Mouse (Mus musculus): Measurements from ENCODE around the gene Lta. TPM values are rescaled to one million over a fixed set of nuclear protein-coding genes. Genes with fewer than 3 reads are reported as not detected.

Lta gene
- polyA plus RNA-seq, 1 experiment = 4.4 TPM

GRCm38 (mm10) chr17:35175968-35176367 lies 29.2 kb downstream of the Lta start, which contains the start of gene Aif1:
Gene Aif1, minus strand, starts transcription at chr17:35176068.
- Histone ChIP-seq H3K4me1 (ENCODE audit: control insufficient read depth, insufficient read depth, low read length) (peaks cover 4% of the 10 kb centered on the region), H3K27ac (ENCODE audit: control insufficient read depth, insufficient read depth, low read depth, low read length, poor library complexity) (no peak within 1 kb of the TSS), H3K4me3 (replicated peaks; ENCODE audit: control insufficient read depth, low read depth, low read length) (no peak within 1 kb of the TSS)
- no peak for TF ChIP-seq POLR2A (IDR thresholded peaks at IDR 0.05; ENCODE audit: borderline replicate concordance, control insufficient read depth, low read depth, low read length)
- TF ChIP-seq CTCF (IDR thresholded peaks at IDR 0.05; ENCODE audit: control insufficient read depth, insufficient read depth, low read length) = no peak
- WGBS = 79% methylated on average over 2 of the region's 2 CpGs

DNA sequence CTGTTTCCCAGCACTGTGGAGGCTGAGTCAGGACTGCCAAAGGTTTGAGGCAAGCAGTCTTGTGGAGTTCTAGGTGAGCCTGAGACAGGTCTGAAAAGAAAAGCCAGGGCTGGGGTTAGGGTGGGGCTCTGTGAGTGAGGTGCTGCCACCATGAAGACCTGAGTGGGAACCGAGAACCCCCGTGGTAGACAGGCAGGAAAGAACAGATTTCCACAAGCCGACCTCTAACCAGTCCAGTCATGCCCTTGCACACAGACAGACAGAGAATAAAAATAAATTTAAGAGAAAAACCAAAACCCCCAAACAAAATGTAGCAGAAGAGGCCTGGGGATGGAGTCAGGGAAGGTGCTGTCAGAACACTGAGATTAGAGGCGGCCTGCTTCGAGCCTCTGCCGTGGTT lies 29.8 kb downstream of the Lta start:
- H3K27ac ChIP-seq (ENCODE audit: control insufficient read depth, insufficient read depth, low read depth, low read length, poor library complexity) = no peak overlapping the region
- H3K4me1 ChIP-seq (ENCODE audit: control insufficient read depth, insufficient read depth, low read length) = peaks cover 4% of the 10 kb centered on the region
- WGBS = 62% methylated on average over 6 of the region's 6 CpGs
- no peak for TF ChIP-seq CTCF (IDR thresholded peaks at IDR 0.05; ENCODE audit: control insufficient read depth, insufficient read depth, low read length)
- TF ChIP-seq POLR2A (IDR thresholded peaks at IDR 0.05; ENCODE audit: borderline replicate concordance, control insufficient read depth, low read depth, low read length) = no peak
- no peak overlapping the region for H3K4me3 ChIP-seq (replicated peaks; ENCODE audit: control insufficient read depth, low read depth, low read length)

DNA sequence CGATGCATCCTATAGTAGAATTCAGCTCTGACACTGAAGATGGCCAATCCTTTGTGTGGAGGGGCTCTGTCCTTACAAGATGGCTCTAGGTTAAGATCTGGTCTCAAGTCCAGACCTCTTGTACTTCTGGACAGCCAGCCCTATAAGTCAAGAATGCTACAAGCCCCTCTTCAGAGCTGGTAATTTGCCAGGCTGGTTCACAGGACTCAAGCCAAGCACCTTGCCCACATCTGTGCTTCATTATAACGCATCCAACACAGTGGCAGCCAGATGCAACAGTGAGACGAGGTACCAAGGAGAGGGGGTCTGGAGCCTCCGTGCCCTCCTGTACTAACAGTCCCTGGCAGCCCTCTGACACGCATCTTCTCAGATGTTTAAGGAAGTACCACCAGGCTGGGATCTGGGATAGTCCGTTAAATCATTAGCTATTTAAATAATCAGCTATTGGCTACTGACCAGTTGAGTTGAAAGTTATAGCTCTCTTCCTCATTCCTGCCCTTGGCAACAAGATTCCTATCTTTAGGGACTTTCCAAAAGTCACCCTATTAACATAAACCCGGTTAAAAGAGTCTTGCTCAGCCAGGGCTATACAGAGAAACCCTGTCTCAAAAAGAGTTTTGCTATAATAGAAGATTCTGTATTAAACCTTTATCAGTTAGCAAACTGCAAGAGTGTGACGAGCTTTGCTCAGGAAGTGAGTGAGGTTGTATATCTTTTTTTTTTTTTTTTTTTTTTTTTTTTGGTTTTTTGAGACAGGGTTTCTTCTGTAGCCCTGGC lies 30.8 kb downstream of the Lta start:
- H3K4me1 ChIP-seq (ENCODE audit: control insufficient read depth, insufficient read depth, low read length) = peaks cover 4% of the 10 kb centered on the region
- 44% methylated on average over 8 of the region's 8 CpGs for WGBS
- H3K4me3 ChIP-seq (replicated peaks; ENCODE audit: control insufficient read depth, low read depth, low read length) = no peak overlapping the region
- H3K27ac ChIP-seq (ENCODE audit: control insufficient read depth, insufficient read depth, low read depth, low read length, poor library complexity) = no peak overlapping the region
- no peak for TF ChIP-seq POLR2A (IDR thresholded peaks at IDR 0.05; ENCODE audit: borderline replicate concordance, control insufficient read depth, low read depth, low read length)
- TF ChIP-seq CTCF (IDR thresholded peaks at IDR 0.05; ENCODE audit: control insufficient read depth, insufficient read depth, low read length) = no peak

DNA sequence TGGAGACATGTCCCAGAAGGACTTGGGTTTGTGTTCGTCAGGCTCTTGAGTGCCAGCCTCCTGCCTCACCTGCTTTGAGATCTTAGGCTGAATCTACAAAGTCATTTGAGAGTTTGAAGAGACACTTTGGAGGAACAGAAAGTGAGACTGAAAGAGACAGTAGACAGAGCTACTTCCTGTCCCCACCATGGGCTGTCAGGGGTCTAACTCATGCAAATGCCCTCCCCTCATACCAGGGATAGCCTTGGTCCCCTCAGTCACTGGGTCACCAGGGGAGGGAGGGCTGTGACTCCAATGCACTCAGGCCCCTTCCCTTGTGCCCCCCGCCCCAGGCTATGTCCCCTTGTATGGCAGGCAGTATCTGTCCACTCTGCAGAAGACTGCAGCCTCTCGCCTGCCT lies 31.8 kb downstream of the Lta start:
- Histone ChIP-seq H3K4me1 (ENCODE audit: control insufficient read depth, insufficient read depth, low read length) (peaks cover 4% of the 10 kb centered on the region), H3K27ac (ENCODE audit: control insufficient read depth, insufficient read depth, low read depth, low read length, poor library complexity) (peak overlapping the region; percentile 72), H3K4me3 (replicated peaks; ENCODE audit: control insufficient read depth, low read depth, low read length) (no peak overlapping the region)
- TF ChIP-seq POLR2A (IDR thresholded peaks at IDR 0.05; ENCODE audit: borderline replicate concordance, control insufficient read depth, low read depth, low read length) (no peak), CTCF (IDR thresholded peaks at IDR 0.05; ENCODE audit: control insufficient read depth, insufficient read depth, low read length) (no peak)
- WGBS = 56% methylated on average over 3 of the region's 3 CpGs

- WGBS = 47% methylated on average over 11 of the region's 11 CpGs
- Histone ChIP-seq H3K27ac (ENCODE audit: control insufficient read depth, insufficient read depth, low read depth, low read length, poor library complexity) (peak overlapping the region; percentile 72), H3K4me3 (replicated peaks; ENCODE audit: control insufficient read depth, low read depth, low read length) (no peak overlapping the region), H3K4me1 (ENCODE audit: control insufficient read depth, insufficient read depth, low read length) (peaks cover 4% of the 10 kb centered on the region)
- TF ChIP-seq POLR2A (IDR thresholded peaks at IDR 0.05; ENCODE audit: borderline replicate concordance, control insufficient read depth, low read depth, low read length) (no peak), CTCF (IDR thresholded peaks at IDR 0.05; ENCODE audit: control insufficient read depth, insufficient read depth, low read length) (no peak)
Measured at GRCm38 (mm10) chr17:35172445-35173234, 32.5 kb downstream of the Lta start.

- TF ChIP-seq POLR2A (IDR thresholded peaks at IDR 0.05; ENCODE audit: borderline replicate concordance, control insufficient read depth, low read depth, low read length) (no peak), CTCF (IDR thresholded peaks at IDR 0.05; ENCODE audit: control insufficient read depth, insufficient read depth, low read length) (no peak)
- H3K4me3 ChIP-seq (replicated peaks; ENCODE audit: control insufficient read depth, low read depth, low read length) = no peak overlapping the region
- WGBS = 15% methylated on average over 4 of the region's 4 CpGs
Measured at GRCm38 (mm10) chr17:35168541-35169207, 36.5 kb downstream of the Lta start.

GRCm38 (mm10) chr17:35167794-35168193 lies 37.4 kb downstream of the Lta start:
- Histone ChIP-seq H3K4me1 (ENCODE audit: control insufficient read depth, insufficient read depth, low read length) (peaks cover 5% of the 10 kb centered on the region), H3K4me3 (replicated peaks; ENCODE audit: control insufficient read depth, low read depth, low read length) (no peak overlapping the region), H3K27ac (ENCODE audit: control insufficient read depth, insufficient read depth, low read depth, low read length, poor library complexity) (no peak overlapping the region)
- 73% methylated on average over 7 of the region's 7 CpGs for WGBS
- TF ChIP-seq POLR2A (IDR thresholded peaks at IDR 0.05; ENCODE audit: borderline replicate concordance, control insufficient read depth, low read depth, low read length) = no peak
- no peak for TF ChIP-seq CTCF (IDR thresholded peaks at IDR 0.05; ENCODE audit: control insufficient read depth, insufficient read depth, low read length)

More at GRCm38 (mm10) chr17:35168541-35169207, 36.5 kb downstream of the Lta start:
- H3K27ac ChIP-seq (ENCODE audit: control insufficient read depth, insufficient read depth, low read depth, low read length, poor library complexity) = no peak overlapping the region
- H3K4me1 ChIP-seq (ENCODE audit: control insufficient read depth, insufficient read depth, low read length) = peaks cover 5% of the 10 kb centered on the region
